9 mouse cellular contexts compared by ENCODE assay signal in genomic region chr4:21687783-21688702, GRCm38 (mm10). TPM values are rescaled to one million over a fixed set of nuclear protein-coding genes. Genes with fewer than 3 reads are reported as not detected.
DNase-seq lines count a peak whose midpoint lies in the region; TF ChIP-seq lines count a peak whose summit lies in the region.
"Had no signal": no experiment of that assay in that cellular context is flagged by ENCODE, and none has a peak within 500 bp of the region (broad histone marks: within the 10 kb centered on the region; RNA-seq: fewer than 3 reads in every experiment).

No protein-coding gene starts in this region.

- 1% methylated on average over 51 of the region's 51 CpGs for WGBS in hindbrain, embryonic 10.5 days
- 1% methylated on average over 51 of the region's 51 CpGs for whole genome bisulfite sequencing in midbrain, embryonic 10.5 days

- no peaks in the 10 kb centered on the region for H3K9me3 ChIP-seq in hindbrain, embryonic 10.5 days
- H3K9me3 ChIP-seq in midbrain, embryonic 10.5 days (replicated peaks) = no peaks in the 10 kb centered on the region

- no peak for TF ChIP-seq CTCF in layer of hippocampus, adult 2 months (conservative IDR thresholded peaks at IDR 0.05)

- H3K36me3 ChIP-seq in hindbrain, embryonic 10.5 days = no peaks in the 10 kb centered on the region
- H3K36me3 ChIP-seq in midbrain, embryonic 10.5 days = no peaks in the 10 kb centered on the region

- no peak for DNase-seq in layer of hippocampus, adult 2 months (ENCODE audit: low spot score in 2 of 2)
- DNase-seq in layer of hippocampus, postnatal 25 days (ENCODE audit: extremely low spot score in 1 of 2, low spot score in 1 of 2) = no peak
- peak; percentile 76 for DNase-seq in embryo, embryonic 11 days
- peak; percentile 70 for DNase-seq in hindbrain, embryonic 10.5 days (ENCODE audit: low spot score)
- DNase-seq in midbrain, embryonic 10.5 days (ENCODE audit: low spot score) = peak; percentile 72
- no peak for DNase-seq in right cerebral cortex, postnatal 36 days (ENCODE audit: low spot score in 2 of 2)
- no peak for DNase-seq in frontal cortex, postnatal 25 days (ENCODE audit: low spot score in 2 of 2)
- no peak for DNase-seq in cerebellum, adult 11-12 months

- no peak overlapping the region for H3K27ac ChIP-seq in layer of hippocampus, adult 2 months
- H3K27ac ChIP-seq in hindbrain, embryonic 10.5 days = peak overlapping the region; percentile 88
- peak overlapping the region; percentile 73 for H3K27ac ChIP-seq in midbrain, embryonic 10.5 days (replicated peaks)
- H3K27ac ChIP-seq: macrophage had no signal

- H3K4me1 ChIP-seq in hindbrain, embryonic 10.5 days (replicated peaks) = peaks cover 16% of the 10 kb centered on the region
- peaks cover 51% of the 10 kb centered on the region for H3K4me1 ChIP-seq in midbrain, embryonic 10.5 days

- peaks cover 99% of the 10 kb centered on the region for H3K27me3 ChIP-seq in hindbrain, embryonic 10.5 days (ENCODE audit: insufficient read depth, poor library complexity, severe bottlenecking)
- peaks cover 100% of the 10 kb centered on the region for H3K27me3 ChIP-seq in midbrain, embryonic 10.5 days (ENCODE audit: low read depth, poor library complexity, severe bottlenecking)

- peak overlapping the region; percentile 41 for H3K4me3 ChIP-seq in layer of hippocampus, adult 2 months
- H3K4me3 ChIP-seq in hindbrain, embryonic 10.5 days = peak overlapping the region; percentile 66
- H3K4me3 ChIP-seq in midbrain, embryonic 10.5 days = peak overlapping the region; percentile 64

RNA-seq across cellular contexts. Expression of gene Prdm13, which starts 2.3 kb away (rescaled TPM):
- total RNA-seq in layer of hippocampus, adult 2 months (2021) = not detected
- not detected for total RNA-seq in layer of hippocampus, postnatal 25 days (2021)
- polyA plus RNA-seq in hindbrain, embryonic 10.5 days (2016; fragmentation: Nextera tagmentation; extraction: Ambion mirVana) = 1.3 and 5.6 TPM in 2 replicates
- polyA plus RNA-seq in midbrain, embryonic 10.5 days (2016; fragmentation: Nextera tagmentation; extraction: Ambion mirVana) = 0.06 and 0.15 TPM in 2 replicates
- polyA plus RNA-seq: macrophage had no signal

RNA-seq across cellular contexts. Expression of gene Ccnc, which starts 39.5 kb away (rescaled TPM):
- total RNA-seq in layer of hippocampus, adult 2 months (2021) = 10 to 100 TPM; 35.2 to 37.9 TPM
- total RNA-seq in layer of hippocampus, postnatal 25 days (2021) = 10 to 100 TPM; 36.7 to 37.7 TPM
- polyA plus RNA-seq in hindbrain, embryonic 10.5 days (2016; fragmentation: Nextera tagmentation; extraction: Ambion mirVana) = 59.9 and 65.1 TPM in 2 replicates
- 67.5 and 67.9 TPM in 2 replicates for polyA plus RNA-seq in midbrain, embryonic 10.5 days (2016; fragmentation: Nextera tagmentation; extraction: Ambion mirVana)

Comparison
In these comparisons a context has a peak if more than half of its experiments do, and no peak if none do; other contexts are left out.
1. DNase-seq: peak in embryo, embryonic 11 days (single experiment), hindbrain, embryonic 10.5 days (single experiment) and midbrain, embryonic 10.5 days (single experiment); none in layer of hippocampus, adult 2 months (0 of 2), layer of hippocampus, postnatal 25 days (0 of 2), right cerebral cortex, postnatal 36 days (0 of 2), frontal cortex, postnatal 25 days (0 of 2) and cerebellum, adult 11-12 months (single experiment).
2. Peak in every context shown above with its lines, with median percentiles within 50 percentile points of each other: H3K4me3 ChIP-seq.